Mouse (Mus musculus) kidney, adult 8-10 months (tissue): ENCODE results near the gene Prr13.

Experiments used
- DNase-seq, 2 experiments: peaks; one replicate each; pipeline ENCODE4 v3.0.0; 2022

The Prr13 gene

DNA sequence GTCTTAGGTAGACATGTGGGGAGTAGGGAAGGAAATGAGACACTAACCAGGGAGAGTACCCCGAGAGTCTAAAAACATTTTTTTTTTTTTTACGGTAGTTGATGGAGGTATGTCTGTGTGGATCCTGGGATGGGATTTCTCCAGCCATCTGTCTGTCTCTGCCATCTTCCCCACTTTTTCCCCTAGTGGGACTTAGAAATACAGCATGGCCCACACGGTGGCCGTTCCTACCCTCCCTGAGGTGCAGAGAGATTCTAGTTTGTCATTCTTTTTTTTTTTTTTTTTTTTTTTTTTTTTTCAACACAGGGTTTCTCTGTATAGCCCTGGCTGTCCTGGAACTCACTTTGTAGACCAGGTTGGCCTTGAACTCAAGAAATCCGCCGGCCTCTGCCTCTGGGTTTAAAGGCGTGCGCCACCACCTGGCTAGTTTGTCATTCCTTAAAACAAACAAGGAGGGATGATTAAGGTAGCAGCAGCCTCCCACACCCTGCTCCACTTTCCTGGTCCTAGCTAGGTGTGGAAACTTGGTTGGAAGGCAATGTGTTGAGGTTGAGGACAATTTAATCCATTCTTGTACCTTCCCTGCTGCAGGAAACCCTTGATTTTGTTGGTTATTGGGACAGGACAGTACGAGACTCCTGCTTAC is 2.7 kb downstream of the Prr13 start:
- DNase-seq: no peak

- DNase-seq: no peak
Observed at GRCm38 (mm10) chr15:102463666-102464065, 4.8 kb downstream of the Prr13 start.

- DNase-seq: no peak
Observed at GRCm38 (mm10) chr15:102468675-102469370, 10.0 kb downstream of the Prr13 start.

DNA sequence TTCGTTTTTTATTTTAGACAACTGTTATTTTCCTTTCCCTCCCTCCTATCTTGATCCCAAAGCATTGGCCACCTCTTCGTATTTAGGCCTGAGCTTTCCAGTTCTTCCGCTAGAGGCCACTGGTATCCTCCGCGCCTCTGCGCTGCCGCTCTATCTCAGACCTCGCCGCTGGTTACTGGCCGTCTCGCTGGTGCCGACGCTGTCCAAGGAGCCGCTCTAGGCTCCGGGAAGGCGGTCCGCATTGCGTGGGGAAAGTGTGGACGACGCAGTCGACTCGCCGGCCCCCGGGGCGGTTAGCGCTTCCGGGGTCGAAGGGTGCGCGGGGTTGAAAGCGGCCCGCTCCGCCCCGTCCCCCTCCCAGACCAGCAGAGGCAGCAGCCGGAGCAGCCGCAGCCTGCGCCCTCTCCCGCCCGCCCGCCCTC is 11.4 kb downstream of the Prr13 start, which contains the start of gene Pcbp2:
Gene Pcbp2 (plus strand): TSS at position 357 of the 422 bp plus-strand sequence.
- DNase-seq: peak; percentile 96

- peak; percentile 69 to 73 for DNase-seq
Observed at GRCm38 (mm10) chr15:102470605-102471294, 11.9 kb downstream of the Prr13 start.

DNA sequence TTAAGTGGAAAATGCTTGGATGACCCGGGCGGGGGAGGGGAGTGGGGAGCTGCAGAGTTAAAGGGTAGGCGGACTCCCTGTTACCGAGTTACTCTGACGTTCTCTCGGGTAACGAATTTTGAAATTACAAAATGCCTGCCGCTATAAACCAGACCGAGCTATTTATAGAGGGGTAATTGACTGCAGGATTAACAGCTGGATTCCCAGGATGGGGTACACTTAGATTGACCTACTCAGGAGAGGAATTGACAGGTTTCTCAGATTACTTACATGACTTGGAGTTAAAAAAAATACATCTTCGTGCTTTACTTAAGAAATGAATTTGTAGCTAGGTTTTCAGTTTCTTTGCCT is 12.4 kb downstream of the Prr13 start:
- DNase-seq: no peak

DNA sequence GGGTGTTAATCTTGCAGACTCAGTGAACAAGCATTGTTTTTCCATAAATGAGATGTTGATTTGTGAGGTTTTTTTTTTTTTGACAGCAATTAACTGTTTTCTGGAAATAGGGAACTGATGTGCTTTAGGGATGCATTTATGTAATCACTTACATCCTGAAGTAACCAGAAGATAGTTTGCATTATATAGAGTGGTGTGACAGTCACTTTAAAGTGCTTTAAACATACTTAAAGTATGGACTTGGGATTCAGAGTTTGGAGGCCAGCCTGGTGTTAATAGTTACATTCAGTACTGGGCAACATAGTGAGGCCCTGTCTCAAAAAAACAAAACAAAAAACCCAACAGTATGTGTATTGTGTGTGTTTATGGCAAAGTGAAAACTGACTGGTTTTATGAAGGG is 12.9 kb downstream of the Prr13 start:
- no peak for DNase-seq

GRCm38 (mm10) chr15:102473246-102473645 is 14.4 kb downstream of the Prr13 start:
- DNase-seq: no peak

DNA sequence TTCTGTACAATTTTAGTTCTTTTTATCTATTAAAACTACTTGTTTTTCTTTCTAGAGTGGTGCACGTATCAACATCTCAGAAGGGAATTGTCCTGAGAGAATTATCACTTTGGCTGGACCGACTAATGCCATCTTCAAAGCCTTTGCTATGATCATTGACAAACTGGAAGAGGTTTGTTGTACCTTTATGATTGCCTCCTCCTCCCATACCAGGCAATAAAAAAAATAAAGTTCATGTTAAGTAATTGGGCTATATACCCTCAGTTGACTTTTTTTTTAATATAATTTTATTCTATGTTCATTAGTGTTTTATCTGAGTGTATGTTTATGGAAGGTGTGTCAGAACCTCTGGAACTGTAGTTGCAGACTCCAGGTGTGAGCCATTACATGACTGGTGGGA is 15.7 kb downstream of the Prr13 start:
- DNase-seq: no peak

- DNase-seq: no peak
Observed at GRCm38 (mm10) chr15:102483136-102483535, 24.3 kb downstream of the Prr13 start.

GRCm38 (mm10) chr15:102485853-102486252 is 27.0 kb downstream of the Prr13 start:
- DNase-seq: no peak

DNA sequence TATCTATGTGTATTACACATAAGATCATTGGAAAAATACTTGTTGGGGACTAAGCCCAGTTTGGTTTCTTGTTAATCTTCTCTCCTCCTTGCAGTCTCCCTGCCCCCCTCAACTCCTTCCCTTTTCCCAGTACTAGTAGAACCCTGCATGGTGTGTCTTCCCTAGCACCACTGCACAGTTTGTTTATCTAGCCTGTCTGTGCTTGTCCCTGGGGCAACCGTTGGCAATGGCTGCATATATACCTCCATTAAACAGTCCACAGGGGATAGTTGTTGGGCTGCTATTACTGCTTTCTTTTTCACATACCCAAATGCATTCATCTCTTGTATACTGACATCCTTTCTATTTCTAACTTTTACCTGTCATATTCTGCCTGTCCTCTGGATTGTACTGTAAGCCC is 28.8 kb downstream of the Prr13 start:
- no peak for DNase-seq

GRCm38 (mm10) chr15:102498322-102498721 is 39.5 kb downstream of the Prr13 start:
- DNase-seq: no peak

GRCm38 (mm10) chr15:102499370-102499769 is 40.5 kb downstream of the Prr13 start:
- DNase-seq: no peak

DNA sequence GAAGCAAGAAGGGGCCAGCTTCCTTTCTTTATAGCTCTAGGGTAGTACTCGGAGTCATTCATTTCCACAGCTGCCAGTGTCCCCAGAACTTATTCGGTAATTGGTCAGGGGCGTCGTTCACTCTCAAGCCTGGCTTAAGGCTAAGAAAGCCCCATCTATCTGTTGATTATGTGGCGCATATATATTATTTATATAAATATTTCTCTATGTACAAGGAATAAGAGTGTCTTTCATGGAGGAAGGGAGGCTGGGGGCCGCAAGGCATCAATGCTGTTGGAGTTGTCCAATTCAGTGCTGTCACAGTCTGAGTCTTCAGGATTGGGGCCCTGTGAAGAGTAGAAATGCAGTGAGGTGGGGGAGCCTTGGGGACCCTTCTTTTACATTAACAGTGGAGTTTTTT is 41.0 kb downstream of the Prr13 start:
- DNase-seq: no peak

- DNase-seq: no peak
Observed at GRCm38 (mm10) chr15:102500479-102500878, 41.7 kb downstream of the Prr13 start.

DNA sequence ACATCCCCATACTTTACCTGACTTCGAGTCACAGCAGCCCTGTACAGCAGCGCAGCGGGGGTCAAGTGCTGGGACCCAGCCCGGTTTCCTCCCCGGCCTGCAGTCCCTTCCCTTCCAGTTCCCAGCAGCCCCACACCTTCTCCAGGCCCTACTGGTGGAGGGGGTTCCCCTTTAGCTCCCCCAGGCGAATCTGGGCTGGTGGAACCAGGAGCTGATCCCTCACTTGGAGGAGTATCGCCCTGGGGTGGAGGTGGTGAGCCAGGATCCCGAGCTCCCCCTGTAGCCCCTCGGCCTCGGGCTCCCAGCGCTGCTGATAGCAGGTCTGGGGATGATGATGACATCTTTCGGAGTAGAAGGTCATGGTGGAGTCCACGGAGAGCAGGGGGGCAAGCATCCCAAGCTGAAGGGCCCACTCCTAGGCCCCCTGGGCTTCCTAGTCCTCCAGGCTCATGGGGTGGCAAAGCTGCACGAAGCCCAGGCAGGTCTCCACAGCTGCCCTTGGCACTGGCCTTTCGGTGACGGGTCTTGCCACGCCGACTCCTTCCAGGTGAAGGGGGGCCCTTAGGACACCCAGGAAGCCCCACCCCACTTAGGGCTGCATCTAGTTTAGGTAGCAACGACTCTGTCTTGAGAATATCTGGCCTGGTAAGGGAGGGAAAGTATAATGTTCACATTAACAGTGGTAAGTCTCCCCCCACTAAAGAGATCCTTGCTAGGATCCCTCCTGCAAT is 42.4 kb downstream of the Prr13 start:
- no peak for DNase-seq

DNA sequence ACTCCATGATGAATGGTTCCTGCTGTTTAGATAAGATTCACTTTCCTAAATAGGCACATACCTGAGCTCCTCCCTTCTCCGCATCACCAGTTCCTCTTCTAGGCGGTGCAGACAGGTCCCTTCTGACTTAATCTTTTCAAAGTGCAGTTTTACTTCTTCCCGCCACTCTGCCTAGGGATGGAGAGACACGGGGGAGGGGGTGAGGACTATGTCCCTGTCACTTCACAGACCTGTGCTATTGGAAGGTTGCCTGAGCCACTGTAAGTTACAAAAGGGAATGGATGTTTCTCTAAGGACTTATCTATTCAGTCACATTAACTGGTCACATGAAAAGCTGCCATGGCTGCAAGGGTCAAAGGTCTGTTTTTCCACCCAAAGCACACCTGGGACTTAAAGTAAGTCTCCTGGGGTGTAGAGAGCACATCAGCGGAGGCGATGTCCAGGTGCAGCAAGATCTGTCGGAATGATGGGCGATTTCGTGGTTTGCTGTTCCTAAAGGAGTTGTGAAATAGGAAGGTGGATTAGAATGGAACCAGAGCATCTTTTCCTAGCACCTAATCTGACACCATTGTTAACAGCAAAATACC is 43.5 kb downstream of the Prr13 start:
- DNase-seq: no peak

DNA sequence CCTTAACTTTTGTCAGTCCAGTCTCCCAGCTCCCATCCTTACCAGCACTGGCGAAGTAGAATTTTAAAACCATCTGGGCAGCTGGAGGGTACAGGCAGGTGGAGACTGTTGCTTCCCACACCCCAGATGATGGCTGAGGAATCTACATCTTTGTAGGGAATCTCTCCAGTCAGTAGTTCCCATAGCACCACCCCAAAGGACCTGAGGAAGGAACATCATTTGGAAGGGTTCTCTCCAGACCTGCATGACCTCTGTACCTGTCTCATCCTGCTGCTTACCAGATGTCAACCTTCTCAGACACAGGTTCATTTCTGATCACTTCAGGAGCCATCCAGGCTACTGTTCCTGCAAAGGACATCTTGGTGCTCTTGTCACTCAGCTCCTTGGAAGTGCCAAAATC is 44.6 kb downstream of the Prr13 start, which contains the start of gene Gm10337:
Gene Gm10337 (plus strand): TSS at position 276 of the 400 bp plus-strand sequence.
- DNase-seq: no peak

- DNase-seq: no peak
Observed at GRCm38 (mm10) chr15:102503924-102504782, 45.3 kb downstream of the Prr13 start.

- DNase-seq: no peak
Observed at GRCm38 (mm10) chr15:102505073-102505769, 46.4 kb downstream of the Prr13 start.
